Mouse (Mus musculus): ENCODE results near the gene Shroom3. TPM values are rescaled to one million over a fixed set of nuclear protein-coding genes. Genes with fewer than 3 reads are reported as not detected.

The Shroom3 gene
- polyA plus RNA-seq, 1 experiment, result 0.57 TPM

GRCm38 (mm10) chr5:92767194-92767777 lies 84.1 kb downstream of the Shroom3 start:
- Histone ChIP-seq H3K36me3 (ENCODE audit: control insufficient read depth, insufficient read depth) (no peaks in the 10 kb centered on the region), H3K4me3 (ENCODE audit: insufficient read depth, poor library complexity, severe bottlenecking) (no peak overlapping the region), H3K79me2 (ENCODE audit: control insufficient read depth, insufficient read depth) (no peaks in the 10 kb centered on the region), H3K27me3 (ENCODE audit: control insufficient read depth, insufficient read depth, insufficient read length) (no peaks in the 10 kb centered on the region), H3ac (ENCODE audit: control insufficient read depth, insufficient read length, low read depth) (no peak overlapping the region), H3K79me3 (ENCODE audit: low read depth) (no peaks in the 10 kb centered on the region)
- TF ChIP-seq USF1 (IDR thresholded peaks at IDR 0.05; ENCODE audit: low read depth) (no peak), MYOD1 (IDR thresholded peaks at IDR 0.05; ENCODE audit: control insufficient read depth, insufficient read length, low read depth) (no peak), CEBPB (IDR thresholded peaks at IDR 0.05; ENCODE audit: low read depth) (no peak), FOSL1 (IDR thresholded peaks at IDR 0.05; ENCODE audit: insufficient read depth, low read length, poor library complexity, severe bottlenecking) (no peak), MYOG (IDR thresholded peaks at IDR 0.05; ENCODE audit: control insufficient read depth, extremely low read depth, insufficient read length) (no peak), MAX (IDR thresholded peaks at IDR 0.05) (no peak), CTCF (IDR thresholded peaks at IDR 0.05; ENCODE audit: control insufficient read depth, insufficient read depth, insufficient read length) (no peak)

DNA sequence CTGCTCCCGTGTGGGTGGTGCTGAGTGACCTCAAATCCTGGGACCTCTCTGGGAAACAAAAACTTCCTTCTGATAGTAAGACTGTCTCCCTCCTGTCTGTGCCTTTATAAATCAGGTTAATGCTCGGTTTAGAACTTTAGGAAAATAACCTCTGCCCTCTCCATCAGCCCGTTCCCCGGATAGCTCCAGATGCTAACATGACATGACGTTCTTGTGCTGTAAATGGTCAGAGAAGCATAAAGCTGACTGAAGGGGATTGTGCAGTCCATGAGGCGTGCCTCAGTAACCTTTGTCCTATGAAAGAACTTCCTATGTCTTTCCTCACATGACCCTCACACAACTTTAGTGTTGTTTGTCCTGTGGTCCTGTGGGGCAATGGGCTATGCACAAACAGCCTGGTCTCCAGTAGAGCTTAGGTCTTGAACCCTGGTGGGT lies 84.6 kb downstream of the Shroom3 start:
- Histone ChIP-seq H3K79me2 (ENCODE audit: control insufficient read depth, insufficient read depth) (no peaks in the 10 kb centered on the region), H3K27me3 (ENCODE audit: control insufficient read depth, insufficient read depth, insufficient read length) (no peaks in the 10 kb centered on the region), H3K79me3 (ENCODE audit: low read depth) (no peaks in the 10 kb centered on the region), H3K4me3 (ENCODE audit: insufficient read depth, poor library complexity, severe bottlenecking) (no peak overlapping the region), H3K36me3 (ENCODE audit: control insufficient read depth, insufficient read depth) (no peaks in the 10 kb centered on the region), H3ac (ENCODE audit: control insufficient read depth, insufficient read length, low read depth) (no peak overlapping the region)
- TF ChIP-seq CTCF (IDR thresholded peaks at IDR 0.05; ENCODE audit: control insufficient read depth, insufficient read depth, insufficient read length), result no peak

DNA sequence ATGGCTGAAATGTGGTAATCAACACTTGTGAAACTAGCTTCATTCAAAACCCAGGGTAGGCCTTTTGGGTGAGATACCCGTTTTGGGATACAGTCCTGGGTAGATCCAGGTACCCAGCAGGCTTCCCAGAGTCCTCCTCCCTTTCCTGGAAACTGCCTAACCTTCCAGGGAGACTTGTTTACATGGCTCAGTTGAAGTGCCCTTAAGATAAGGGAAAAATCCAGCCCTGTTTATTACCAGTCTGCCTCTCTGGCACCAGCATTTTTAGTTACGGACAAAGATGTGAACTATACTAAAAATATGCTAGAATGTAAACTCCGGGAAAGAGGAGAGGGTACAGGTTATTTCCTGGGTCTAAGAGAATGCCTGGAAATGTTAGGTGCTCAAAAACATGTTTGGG lies 90.6 kb downstream of the Shroom3 start:
- no peaks in the 10 kb centered on the region for H3K79me2 ChIP-seq (ENCODE audit: control insufficient read depth, insufficient read depth)
- H3K79me3 ChIP-seq (ENCODE audit: low read depth), result no peaks in the 10 kb centered on the region
- H3K36me3 ChIP-seq (ENCODE audit: control insufficient read depth, insufficient read depth), result no peaks in the 10 kb centered on the region
- H3ac ChIP-seq (ENCODE audit: control insufficient read depth, insufficient read length, low read depth), result no peak overlapping the region
- TF ChIP-seq CEBPB (IDR thresholded peaks at IDR 0.05; ENCODE audit: low read depth) (no peak), MYOD1 (IDR thresholded peaks at IDR 0.05; ENCODE audit: control insufficient read depth, insufficient read length, low read depth) (no peak), FOSL1 (IDR thresholded peaks at IDR 0.05; ENCODE audit: insufficient read depth, low read length, poor library complexity, severe bottlenecking) (no peak)
- no peaks in the 10 kb centered on the region for H3K27me3 ChIP-seq (ENCODE audit: control insufficient read depth, insufficient read depth, insufficient read length)
- H3K4me3 ChIP-seq (ENCODE audit: insufficient read depth, poor library complexity, severe bottlenecking), result no peak overlapping the region

DNA sequence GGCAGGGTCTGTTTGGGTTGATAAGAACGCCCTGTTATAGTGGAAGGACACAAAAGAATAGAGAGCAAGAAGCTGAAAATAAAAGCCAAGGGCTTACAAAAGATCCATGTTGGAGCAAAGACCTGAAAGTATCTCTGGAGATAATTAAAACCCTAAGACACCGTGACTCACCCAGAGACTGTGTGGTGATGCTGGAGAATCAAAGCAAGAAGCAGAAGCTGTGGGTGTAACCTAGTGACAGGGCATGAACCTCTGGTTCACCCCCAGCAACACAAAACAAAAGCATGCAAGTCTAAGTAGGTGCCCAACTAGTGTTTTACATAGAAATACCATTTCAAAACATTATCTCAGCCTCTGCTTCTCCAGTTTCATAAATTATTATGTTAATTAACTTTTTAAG lies 91.2 kb downstream of the Shroom3 start:
- H3K79me2 ChIP-seq (ENCODE audit: control insufficient read depth, insufficient read depth), result no peaks in the 10 kb centered on the region
- no peaks in the 10 kb centered on the region for H3K79me3 ChIP-seq (ENCODE audit: low read depth)
- no peak overlapping the region for H3K4me3 ChIP-seq (ENCODE audit: insufficient read depth, poor library complexity, severe bottlenecking)
- H3ac ChIP-seq (ENCODE audit: control insufficient read depth, insufficient read length, low read depth), result no peak overlapping the region
- H3K36me3 ChIP-seq (ENCODE audit: control insufficient read depth, insufficient read depth), result no peaks in the 10 kb centered on the region
- TF ChIP-seq FOSL1 (IDR thresholded peaks at IDR 0.05; ENCODE audit: insufficient read depth, low read length, poor library complexity, severe bottlenecking) (no peak), CTCF (IDR thresholded peaks at IDR 0.05; ENCODE audit: control insufficient read depth, insufficient read depth, insufficient read length) (no peak), MYOG (IDR thresholded peaks at IDR 0.05; ENCODE audit: control insufficient read depth, extremely low read depth, insufficient read length) (no peak), MAX (IDR thresholded peaks at IDR 0.05) (no peak)
- H3K27me3 ChIP-seq (ENCODE audit: control insufficient read depth, insufficient read depth, insufficient read length), result no peaks in the 10 kb centered on the region

GRCm38 (mm10) chr5:92774893-92775292 lies 91.7 kb downstream of the Shroom3 start:
- H3K79me3 ChIP-seq (ENCODE audit: low read depth), result no peaks in the 10 kb centered on the region
- TF ChIP-seq MYOD1 (IDR thresholded peaks at IDR 0.05; ENCODE audit: control insufficient read depth, insufficient read length, low read depth), result no peak
- TF ChIP-seq CTCF (IDR thresholded peaks at IDR 0.05; ENCODE audit: control insufficient read depth, insufficient read depth, insufficient read length), result no peak
- TF ChIP-seq USF1 (IDR thresholded peaks at IDR 0.05; ENCODE audit: low read depth), result no peak
- no peak for TF ChIP-seq MAX (IDR thresholded peaks at IDR 0.05)
- no peak for TF ChIP-seq FOSL1 (IDR thresholded peaks at IDR 0.05; ENCODE audit: insufficient read depth, low read length, poor library complexity, severe bottlenecking)
- no peak for TF ChIP-seq CEBPB (IDR thresholded peaks at IDR 0.05; ENCODE audit: low read depth)
- TF ChIP-seq MYOG (IDR thresholded peaks at IDR 0.05; ENCODE audit: control insufficient read depth, extremely low read depth, insufficient read length), result no peak
- H3K79me2 ChIP-seq (ENCODE audit: control insufficient read depth, insufficient read depth), result no peaks in the 10 kb centered on the region
- no peak overlapping the region for H3ac ChIP-seq (ENCODE audit: control insufficient read depth, insufficient read length, low read depth)
- no peaks in the 10 kb centered on the region for H3K27me3 ChIP-seq (ENCODE audit: control insufficient read depth, insufficient read depth, insufficient read length)
- no peaks in the 10 kb centered on the region for H3K36me3 ChIP-seq (ENCODE audit: control insufficient read depth, insufficient read depth)
- no peak overlapping the region for H3K4me3 ChIP-seq (ENCODE audit: insufficient read depth, poor library complexity, severe bottlenecking)

- Histone ChIP-seq H3K36me3 (ENCODE audit: control insufficient read depth, insufficient read depth) (no peaks in the 10 kb centered on the region), H3K79me3 (ENCODE audit: low read depth) (no peaks in the 10 kb centered on the region), H3K4me3 (ENCODE audit: insufficient read depth, poor library complexity, severe bottlenecking) (no peak overlapping the region), H3K79me2 (ENCODE audit: control insufficient read depth, insufficient read depth) (no peaks in the 10 kb centered on the region), H3K27me3 (ENCODE audit: control insufficient read depth, insufficient read depth, insufficient read length) (no peaks in the 10 kb centered on the region), H3ac (ENCODE audit: control insufficient read depth, insufficient read length, low read depth) (no peak overlapping the region)
- TF ChIP-seq MAX (IDR thresholded peaks at IDR 0.05), result no peak
- no peak for TF ChIP-seq USF1 (IDR thresholded peaks at IDR 0.05; ENCODE audit: low read depth)
- no peak for TF ChIP-seq CEBPB (IDR thresholded peaks at IDR 0.05; ENCODE audit: low read depth)
- no peak for TF ChIP-seq CTCF (IDR thresholded peaks at IDR 0.05; ENCODE audit: control insufficient read depth, insufficient read depth, insufficient read length)
- no peak for TF ChIP-seq MYOG (IDR thresholded peaks at IDR 0.05; ENCODE audit: control insufficient read depth, extremely low read depth, insufficient read length)
- TF ChIP-seq FOSL1 (IDR thresholded peaks at IDR 0.05; ENCODE audit: insufficient read depth, low read length, poor library complexity, severe bottlenecking), result no peak
- TF ChIP-seq MYOD1 (IDR thresholded peaks at IDR 0.05; ENCODE audit: control insufficient read depth, insufficient read length, low read depth), result no peak
These were observed 95.2 kb downstream of the Shroom3 start for GRCm38 (mm10) chr5:92778395-92778794.
